Mouse (Mus musculus) embryonic facial prominence, embryonic 11.5 days (tissue): ENCODE results near the gene Zfp219. TPM values are rescaled to one million over a fixed set of nuclear protein-coding genes. Genes with fewer than 3 reads are reported as not detected.

Experiments used
- ATAC-seq: fragments of 200-750 bp; cut with Nextera tagmentation; replicated peaks from 2 replicates; pipeline ENCODE4 v1.8.0; 2017; ENCODE audit warnings: low read depth; ENCODE audit not compliant: insufficient number of reproducible peaks, low FRiP score, low TSS enrichment
- DNase-seq: peaks from one replicate; pipeline ENCODE4 v3.0.0-alpha.2; 2015; ENCODE audit warnings: low spot score
- H3K27ac ChIP-seq: fragments of 300-500 bp; sonication (generic); replicated peaks from 2 replicates; pipeline ENCODE4 v1.5.1; 2014; ENCODE audit warnings: mild to moderate bottlenecking, low read depth, low read length, control low read depth
- H3K27me3 ChIP-seq: fragments of 300-500 bp; sonication (generic); 2 replicates; pipeline ENCODE4 v1.6.1; 2014; ENCODE audit warnings: mild to moderate bottlenecking, low read length, moderate library complexity, mixed read lengths; ENCODE audit not compliant: control insufficient read depth, insufficient read depth
- H3K36me3 ChIP-seq: fragments of 300-500 bp; sonication (generic); replicated peaks from 2 replicates; pipeline ENCODE4 v1.6.1; 2014; ENCODE audit warnings: low read depth, mild to moderate bottlenecking, low read length, moderate library complexity, mixed read lengths; ENCODE audit not compliant: control insufficient read depth, insufficient read depth
- H3K4me1 ChIP-seq: fragments of 300-500 bp; sonication (generic); 2 replicates; pipeline ENCODE4 v1.6.1; 2014; ENCODE audit warnings: low read length, mixed read lengths; ENCODE audit not compliant: control insufficient read depth, insufficient read depth
- H3K4me2 ChIP-seq: fragments of 300-500 bp; sonication (generic); 2 replicates; pipeline ENCODE4 v1.6.1; 2014; ENCODE audit warnings: low read depth, mild to moderate bottlenecking, control low read depth, low read length, moderate library complexity
- H3K4me3 ChIP-seq: fragments of 300-500 bp; sonication (generic); 2 replicates; pipeline ENCODE4 v1.5.1; 2014; ENCODE audit warnings: low read depth, low read length, control low read depth
- H3K9ac ChIP-seq: fragments of 300-500 bp; sonication (generic); replicated peaks from 2 replicates; pipeline ENCODE4 v1.6.1; 2014; ENCODE audit warnings: mild to moderate bottlenecking, control low read depth, low read length
- H3K9me3 ChIP-seq: fragments of 300-500 bp; sonication (generic); replicated peaks from 2 replicates; pipeline ENCODE4 v1.6.1; 2016; ENCODE audit warnings: mild to moderate bottlenecking, low read length, inconsistent platforms, mixed read lengths; ENCODE audit not compliant: control insufficient read depth
- WGBS: fragments of 180-500 bp; shearing (Covaris S2); extraction: QIAGEN DNeasy Blood & Tissue Kit; methylation state at CpG from one replicate; pipeline ENCODE4 v1.1.7; 2014; 5-methylcytosine and 5-hydroxymethylcytosine counted together
- polyA plus RNA-seq: library from polyadenylated mRNA; unstranded; fragments of >200 nt; fragmentation: Nextera tagmentation; extraction: Ambion mirVana; gene quantifications from 2 replicates; pipeline ENCODE4 v1.2.1, GENCODE M21; 2014

Gene Zfp219
- polyA plus RNA-seq, 1 experiment from 2014 or later, result 54.7 TPM

DNA sequence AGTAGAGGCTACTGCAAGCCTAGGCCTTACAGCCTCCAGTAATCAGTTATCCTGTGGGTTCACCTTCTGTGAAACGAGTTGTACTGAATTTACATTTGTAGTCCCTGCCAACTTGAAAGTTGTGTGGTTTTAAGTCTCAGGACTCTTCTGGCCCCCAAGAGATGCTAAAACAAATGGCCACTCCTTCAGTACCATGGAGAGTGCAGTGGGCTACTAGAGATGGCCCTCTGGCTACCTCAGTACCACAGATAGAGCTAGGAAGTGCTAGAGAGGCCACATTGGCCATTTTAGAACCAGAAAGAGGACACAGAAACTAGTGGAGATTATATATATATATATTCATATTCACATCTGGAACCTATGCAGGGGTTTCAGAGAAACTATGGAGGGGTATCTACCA, 8.8 kb downstream of the Zfp219 start:
- ATAC-seq (no peak), DNase-seq (peak; percentile 47)
- H3K4me3 ChIP-seq, result no peak overlapping the region

DNA sequence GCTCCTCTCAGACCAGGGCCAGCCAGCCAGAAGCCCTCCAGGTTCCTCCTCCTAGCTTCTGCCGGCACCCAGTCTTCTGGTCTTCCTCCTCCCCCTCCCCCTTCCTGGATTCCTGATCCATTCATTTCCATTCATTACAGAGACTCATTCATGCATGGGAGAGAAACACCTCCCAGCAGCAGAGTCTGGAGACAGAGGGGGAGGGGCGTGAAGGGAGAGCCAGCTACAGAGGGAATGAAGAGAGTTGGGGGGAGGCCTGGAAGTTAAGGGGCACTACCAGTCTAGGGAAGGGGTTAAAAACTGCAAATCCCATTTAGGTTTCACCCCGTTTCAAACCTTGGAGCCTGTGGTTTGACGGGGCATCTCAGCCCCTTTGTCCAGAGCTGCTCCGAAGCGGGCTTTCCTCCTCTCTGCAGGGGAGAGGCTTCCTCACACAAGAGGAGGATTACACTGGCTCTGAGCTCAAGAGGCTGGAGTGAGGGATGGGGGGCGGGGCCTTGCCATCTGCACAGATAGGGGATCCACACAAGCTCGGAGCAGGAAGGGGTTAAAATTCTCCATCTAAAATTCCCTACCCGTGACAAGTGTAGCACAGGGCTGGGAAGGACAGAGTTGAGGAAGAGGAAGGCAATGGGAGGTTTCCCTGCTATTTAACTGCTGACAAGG, 10.0 kb downstream of the Zfp219 start:
- DNase-seq (peak; percentile 88), ATAC-seq (peak; percentile 74)
- no peaks in the 10 kb centered on the region for H3K27me3 ChIP-seq
- 1% methylated on average over 9 of the region's 9 CpGs for WGBS
- H3K9ac ChIP-seq, result peak overlapping the region; percentile 52
- peak overlapping the region; percentile 29 for H3K4me3 ChIP-seq
- peaks cover 6% of the 10 kb centered on the region for H3K36me3 ChIP-seq
- no peaks in the 10 kb centered on the region for H3K9me3 ChIP-seq
- H3K27ac ChIP-seq, result peak overlapping the region; percentile 78
- peaks cover 8% of the 10 kb centered on the region; the same call in 1 of the 2 replicates for H3K4me1 ChIP-seq
- peak overlapping the region; percentile 36 for H3K4me2 ChIP-seq

More for the DNA sequence above, 8.8 kb downstream of the Zfp219 start:
- Histone ChIP-seq H3K27ac (no peak overlapping the region), H3K4me2 (no peak overlapping the region), H3K9ac (no peak overlapping the region), H3K4me1 (peaks cover 8% of the 10 kb centered on the region; the same call in 1 of the 2 replicates), H3K36me3 (peaks cover 6% of the 10 kb centered on the region; the same call in 1 of the 2 replicates), H3K9me3 (no peaks in the 10 kb centered on the region), H3K27me3 (no peaks in the 10 kb centered on the region)
- WGBS, result 45% methylated on average over 1 of the region's 1 CpGs

DNA sequence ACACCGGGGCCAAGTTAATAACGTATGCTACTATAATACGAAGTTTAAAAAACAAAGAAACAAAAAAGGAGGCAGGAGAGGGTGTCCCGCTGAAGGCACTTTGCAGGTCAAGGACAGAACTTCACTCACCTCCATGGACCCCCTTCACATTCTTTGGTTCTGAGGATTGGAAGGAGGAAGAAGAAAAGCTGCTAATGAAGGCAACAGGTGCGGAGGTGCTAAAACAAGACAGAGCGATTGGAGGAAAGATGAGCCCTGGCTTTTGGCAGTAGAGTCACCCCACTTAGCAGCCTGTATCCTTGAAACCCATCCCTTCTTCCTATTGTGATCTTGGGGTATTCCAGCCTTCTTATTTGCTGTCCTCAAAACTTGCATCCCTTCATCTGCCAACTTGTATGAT, 10.7 kb downstream of the Zfp219 start:
- Histone ChIP-seq H3K4me1 (peaks cover 5% of the 10 kb centered on the region; the same call in 1 of the 2 replicates), H3K27ac (peak overlapping the region; percentile 78; the same call in 1 of the 2 replicates), H3K9me3 (no peaks in the 10 kb centered on the region), H3K4me2 (peak overlapping the region; percentile 36), H3K4me3 (peak overlapping the region; percentile 29), H3K36me3 (peaks cover 6% of the 10 kb centered on the region), H3K27me3 (no peaks in the 10 kb centered on the region), H3K9ac (peak overlapping the region; percentile 52; the same call in 1 of the 2 replicates)
- ATAC-seq, result no peak
- DNase-seq, result no peak
- WGBS, result 46% methylated on average over 6 of the region's 6 CpGs

DNA sequence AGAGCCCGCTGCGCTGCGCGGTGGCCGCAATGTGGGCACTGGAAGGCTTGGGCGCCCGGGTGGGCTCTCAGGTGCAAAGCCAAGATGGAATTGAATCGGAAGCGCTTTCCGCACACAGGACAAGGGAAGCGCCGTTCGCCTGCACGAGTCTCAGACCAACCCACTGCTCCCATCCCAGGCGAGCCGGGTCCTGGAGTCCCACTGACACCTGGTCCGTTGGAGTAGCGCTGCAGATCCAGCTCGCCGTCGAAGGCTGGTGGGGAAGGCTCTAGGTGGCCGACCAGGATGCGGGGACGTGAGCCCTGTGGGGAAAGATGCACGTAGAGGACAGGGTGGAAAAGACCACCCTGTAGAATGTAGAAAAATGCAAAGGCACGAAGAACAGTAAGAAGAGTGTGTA, 11.2 kb downstream of the Zfp219 start:
- 0 out of 2 replicates have a peak overlapping the region, but pooled peaks have one; percentile 41 for H3K27ac ChIP-seq
- H3K9ac ChIP-seq, result peak overlapping the region; percentile 37
- no peak for ATAC-seq
- H3K36me3 ChIP-seq, result peaks cover 6% of the 10 kb centered on the region
- H3K4me1 ChIP-seq, result peaks cover 5% of the 10 kb centered on the region; the same call in 1 of the 2 replicates
- no peak overlapping the region for H3K4me3 ChIP-seq
- WGBS, result 42% methylated on average over 26 of the region's 26 CpGs
- no peaks in the 10 kb centered on the region for H3K27me3 ChIP-seq
- no peaks in the 10 kb centered on the region for H3K9me3 ChIP-seq
- no peak for DNase-seq
- peak overlapping the region; percentile 36 for H3K4me2 ChIP-seq

DNA sequence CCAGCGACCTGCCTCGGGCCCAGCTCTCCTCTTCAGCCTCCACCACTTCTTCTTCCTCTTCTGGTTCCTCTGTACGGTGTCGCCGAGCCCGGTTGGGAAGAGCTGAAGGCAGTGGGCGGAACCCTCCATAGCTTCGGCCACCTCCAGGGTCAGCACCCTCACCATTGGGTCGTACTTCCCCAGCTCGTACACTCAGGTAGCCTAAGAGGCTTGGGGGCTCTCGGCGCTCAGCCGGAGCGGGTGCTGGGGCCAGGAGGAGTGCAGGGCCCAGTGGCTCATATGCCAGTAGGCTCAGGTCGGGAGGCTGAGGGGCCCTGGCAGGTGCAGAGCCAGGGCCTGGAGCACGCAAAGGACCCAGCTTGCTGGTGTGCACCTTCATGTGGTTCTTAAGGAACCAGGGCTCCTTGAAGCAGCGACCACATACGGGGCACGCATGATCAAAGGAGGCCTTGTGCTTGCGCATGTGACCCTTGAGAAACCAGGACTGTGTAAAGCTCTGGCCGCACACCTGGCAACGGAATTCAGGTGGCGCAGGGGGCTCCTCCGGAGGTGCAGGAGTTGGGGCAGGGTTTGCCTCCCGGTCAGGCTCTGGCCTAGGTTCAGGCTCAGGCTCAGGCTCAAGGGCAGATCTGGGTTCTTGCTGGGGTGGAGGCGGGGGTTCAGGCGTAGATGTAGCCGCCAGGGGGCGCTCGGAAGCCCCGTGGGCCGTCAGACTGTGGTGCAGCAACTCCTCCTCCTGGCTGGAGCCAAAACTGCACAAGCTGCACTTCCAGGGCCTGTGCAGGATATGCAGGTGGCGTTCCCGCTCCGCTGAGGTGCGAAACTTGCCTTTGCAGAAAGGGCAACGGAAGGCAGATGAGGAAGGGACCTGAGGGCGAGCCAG, 12.0 kb downstream of the Zfp219 start:
- WGBS, result 56% methylated on average over 38 of the region's 38 CpGs
- H3K27me3 ChIP-seq, result no peaks in the 10 kb centered on the region
- peak; percentile 91 for DNase-seq
- 0 out of 2 replicates have a peak overlapping the region, but pooled peaks have one; percentile 41 for H3K27ac ChIP-seq
- peak; percentile 36 for ATAC-seq
- no peak overlapping the region for H3K4me3 ChIP-seq
- peak overlapping the region; percentile 36 for H3K4me2 ChIP-seq
- peak overlapping the region; percentile 37; the same call in 1 of the 2 replicates for H3K9ac ChIP-seq
- no peaks in the 10 kb centered on the region for H3K9me3 ChIP-seq
- peaks cover 10% of the 10 kb centered on the region for H3K36me3 ChIP-seq
- H3K4me1 ChIP-seq, result peaks cover 5% of the 10 kb centered on the region; the same call in 1 of the 2 replicates

DNA sequence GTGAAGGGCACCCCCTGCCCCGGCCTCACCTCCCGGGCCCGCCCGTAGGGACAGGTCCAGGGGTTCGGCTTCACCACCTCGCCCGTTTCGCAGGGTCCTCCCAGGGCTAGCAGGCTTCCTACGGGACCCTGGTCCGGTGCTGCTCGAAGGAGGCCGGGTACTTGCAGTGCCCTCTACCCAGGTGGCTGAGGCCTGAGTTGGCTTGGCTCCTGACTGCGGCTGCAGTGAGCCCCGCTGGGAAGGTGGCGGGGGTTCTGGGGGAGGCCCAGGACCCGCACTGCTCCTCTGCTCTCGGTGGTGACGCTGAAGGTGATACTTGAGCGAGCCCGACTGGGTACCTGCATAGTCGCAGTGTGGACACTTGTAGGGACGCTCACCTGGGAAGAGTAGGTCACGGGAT, 13.8 kb downstream of the Zfp219 start:
- H3K27ac ChIP-seq, result no peak overlapping the region
- H3K9me3 ChIP-seq, result no peaks in the 10 kb centered on the region
- WGBS, result 93% methylated on average over 23 of the region's 23 CpGs
- H3K4me2 ChIP-seq, result no peak overlapping the region
- no peaks in the 10 kb centered on the region for H3K27me3 ChIP-seq
- no peak overlapping the region for H3K9ac ChIP-seq
- no peak for ATAC-seq
- DNase-seq, result no peak
- H3K4me1 ChIP-seq, result peaks cover 5% of the 10 kb centered on the region; the same call in 1 of the 2 replicates
- peaks cover 17% of the 10 kb centered on the region for H3K36me3 ChIP-seq
- no peak overlapping the region for H3K4me3 ChIP-seq

DNA sequence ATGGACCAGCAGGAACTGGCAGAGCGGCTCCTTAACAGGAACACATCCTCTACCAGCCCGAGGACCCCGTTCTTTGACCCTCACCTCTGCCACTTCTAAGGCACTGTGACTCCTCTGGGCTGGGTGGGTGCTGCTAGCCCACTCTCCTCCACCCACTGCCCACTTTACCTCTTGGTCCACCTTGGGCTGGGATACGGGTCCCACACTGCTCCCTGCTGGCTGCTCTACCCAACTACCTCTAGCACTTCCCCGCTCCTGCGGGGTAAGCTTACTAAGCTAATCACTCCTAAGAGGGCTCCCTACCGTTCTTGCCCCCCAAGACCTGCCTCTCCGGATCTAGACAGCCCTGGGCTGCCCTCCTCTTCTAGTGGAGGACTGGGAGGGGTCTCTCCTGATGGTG, 14.3 kb downstream of the Zfp219 start:
- Histone ChIP-seq H3K9me3 (no peaks in the 10 kb centered on the region), H3K36me3 (peaks cover 18% of the 10 kb centered on the region), H3K27me3 (no peaks in the 10 kb centered on the region), H3K27ac (no peak overlapping the region), H3K9ac (no peak overlapping the region), H3K4me3 (no peak overlapping the region), H3K4me1 (peaks cover 5% of the 10 kb centered on the region; the same call in 1 of the 2 replicates), H3K4me2 (no peak overlapping the region)
- WGBS, result 74% methylated on average over 8 of the region's 8 CpGs
- ATAC-seq, result no peak
- DNase-seq, result peak; percentile 43
